In the genomic region with DNA sequence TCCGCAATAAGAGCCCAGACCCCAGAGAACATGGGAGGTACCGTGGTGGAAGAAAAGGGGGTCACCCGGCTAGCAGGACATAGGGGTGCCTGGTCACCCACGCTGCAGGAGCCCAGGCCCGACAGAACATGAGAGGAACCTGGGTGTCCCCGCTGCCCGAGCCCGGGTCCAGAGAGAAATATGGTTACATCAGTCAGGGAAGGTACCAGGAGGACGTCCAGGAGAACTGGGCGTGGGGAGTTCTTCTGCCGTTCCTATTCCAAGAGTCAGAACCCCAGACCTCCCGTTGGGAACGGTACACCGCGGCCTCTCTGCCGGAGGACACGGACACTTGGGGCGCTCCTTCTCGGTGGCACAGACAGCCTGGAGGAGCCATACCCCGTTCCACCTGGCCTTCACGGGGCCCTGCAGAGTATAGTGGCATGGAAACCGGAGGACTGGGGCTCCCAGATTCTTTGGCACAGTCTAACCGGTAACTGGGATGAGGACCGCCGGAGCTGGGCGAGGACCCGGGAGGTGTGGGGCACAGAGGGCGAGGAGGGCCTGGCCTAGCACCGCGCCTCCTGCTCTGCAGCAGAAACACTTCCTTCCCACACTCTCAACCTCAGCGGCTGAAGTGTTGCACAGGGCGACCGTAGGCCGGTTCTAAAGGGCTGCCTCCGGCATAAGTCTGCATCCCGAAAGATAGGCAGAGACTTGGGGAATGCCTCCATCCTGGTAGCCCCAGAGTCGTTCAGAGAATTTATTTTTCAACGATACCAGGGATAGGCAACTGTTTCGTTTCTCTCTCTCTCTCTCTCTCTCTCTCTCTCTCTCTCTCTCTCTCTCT, we compare ENCODE assay signal across 8 mouse cellular contexts. TPM values are rescaled to one million over a fixed set of nuclear protein-coding genes. Genes with fewer than 3 reads are reported as not detected.
DNase-seq lines count a peak whose midpoint lies in the region; ATAC-seq and TF ChIP-seq lines count a peak whose summit lies in the region.

No protein-coding gene starts in this region.

- peak; percentile 56 to 66 for DNase-seq in heart, adult 2 months
- DNase-seq in heart, adult 9 months (ENCODE audit: low spot score in 2 of 2), result no peak
- peak; percentile 58 to 64 for DNase-seq in spleen, adult 2 months (ENCODE audit: low read depth in 1 of 2, low spot score in 2 of 2)
- no peak for DNase-seq in frontal cortex, postnatal 14 days (ENCODE audit: low spot score in 2 of 2)
- DNase-seq in right cerebral cortex, postnatal 25 days, result no peak

- intact Hi-C loops in heart, adult 2 months (cut with DNase I), result loop anchor here (5.0 kb wide), 2 partner anchors 86 to 206 kb away; no protein-coding TSS in a partner anchor

- peak overlapping the region; percentile 29; the same call in 1 of the 2 replicates for H3K4me3 ChIP-seq in heart, adult 2 months
- peak overlapping the region; percentile 73 for H3K4me3 ChIP-seq in E14TG2a.4 (replicated peaks; ENCODE audit: low read length)
- peak overlapping the region; percentile 53 for H3K4me3 ChIP-seq in heart, embryonic 12.5 days
- peak overlapping the region; percentile 50 for H3K4me3 ChIP-seq in liver, embryonic 12.5 days
- peak overlapping the region; percentile 71 for H3K4me3 ChIP-seq in spleen, adult 2 months (ENCODE audit: extremely low read depth, insufficient read depth, insufficient read length)

- peaks cover 55% of the 10 kb centered on the region for H3K27me3 ChIP-seq in heart, adult 2 months (ENCODE audit: control insufficient read depth, insufficient read depth, low read length)
- H3K27me3 ChIP-seq in E14TG2a.4 (ENCODE audit: insufficient read depth, low read length), result peaks cover 80% of the 10 kb centered on the region
- peaks cover 100% of the 10 kb centered on the region for H3K27me3 ChIP-seq in heart, embryonic 12.5 days (replicated peaks)
- peaks cover 100% of the 10 kb centered on the region for H3K27me3 ChIP-seq in liver, embryonic 12.5 days (replicated peaks)
- peaks cover 2% of the 10 kb centered on the region; the same call in 1 of the 2 replicates for H3K27me3 ChIP-seq in spleen, adult 2 months (ENCODE audit: control insufficient read depth, insufficient read depth, low read length)

- no peaks in the 10 kb centered on the region for H3K36me3 ChIP-seq in heart, adult 2 months (ENCODE audit: control insufficient read depth, insufficient read depth, low read length)
- no peaks in the 10 kb centered on the region for H3K36me3 ChIP-seq in E14TG2a.4 (ENCODE audit: insufficient read depth, low read length)
- no peaks in the 10 kb centered on the region for H3K36me3 ChIP-seq in heart, embryonic 12.5 days
- no peaks in the 10 kb centered on the region for H3K36me3 ChIP-seq in liver, embryonic 12.5 days
- peaks cover 6% of the 10 kb centered on the region; the same call in 1 of the 2 replicates for H3K36me3 ChIP-seq in spleen, adult 2 months (ENCODE audit: control insufficient read depth, insufficient read depth, low read length)

- H3K27ac ChIP-seq in heart, adult 2 months, result no peak overlapping the region
- H3K27ac ChIP-seq in heart, embryonic 12.5 days (ENCODE audit: poor library complexity, severe bottlenecking), result no peak overlapping the region
- no peak overlapping the region for H3K27ac ChIP-seq in liver, embryonic 12.5 days
- H3K27ac ChIP-seq in spleen, adult 2 months (ENCODE audit: insufficient read depth, low read length), result peak overlapping the region; percentile 93

- WGBS in heart, adult 2 months, result 3% methylated on average over 39 of the region's 39 CpGs
- WGBS in heart, embryonic 12.5 days, result 1% methylated on average over 39 of the region's 39 CpGs
- 2% methylated on average over 39 of the region's 39 CpGs for WGBS in liver, embryonic 12.5 days (ENCODE audit: insufficient replicate concordance)
- WGBS in spleen, adult 2 months, result under 1% methylated on average over 39 of the region's 39 CpGs

- ATAC-seq in heart, embryonic 12.5 days (ENCODE audit: insufficient number of reproducible peaks, low FRiP score), result no peak
- ATAC-seq in liver, embryonic 12.5 days, result peak; percentile 45; the same call in 1 of the 2 replicates

- no peak for TF ChIP-seq EP300 in heart, adult 2 months (IDR thresholded peaks at IDR 0.05; ENCODE audit: insufficient read depth, low read depth, low read length)

- no peak for TF ChIP-seq POLR2A in heart, adult 2 months (IDR thresholded peaks at IDR 0.05; ENCODE audit: insufficient read depth, low read depth, low read length)
- peak; percentile 26 for TF ChIP-seq POLR2A in spleen, adult 2 months (IDR thresholded peaks at IDR 0.05; ENCODE audit: low read depth, low read length)

- no peaks in the 10 kb centered on the region for H3K4me1 ChIP-seq in heart, adult 2 months (ENCODE audit: control insufficient read depth, insufficient read depth, low read length)
- peaks cover 62% of the 10 kb centered on the region for H3K4me1 ChIP-seq in E14TG2a.4 (replicated peaks; ENCODE audit: low read depth, low read length)
- peaks cover 20% of the 10 kb centered on the region; the same call in 1 of the 2 replicates for H3K4me1 ChIP-seq in heart, embryonic 12.5 days (replicated peaks)
- H3K4me1 ChIP-seq in liver, embryonic 12.5 days, result peaks cover 19% of the 10 kb centered on the region
- H3K4me1 ChIP-seq in spleen, adult 2 months (ENCODE audit: control insufficient read depth, insufficient read depth, insufficient read length), result peaks cover 35% of the 10 kb centered on the region; the same call in 1 of the 2 replicates

- no peaks in the 10 kb centered on the region for H3K79me2 ChIP-seq in heart, adult 2 months (replicated peaks; ENCODE audit: control insufficient read depth, insufficient read depth, low read length)

- no peak overlapping the region; the same call in 1 of the 2 replicates for H3K9ac ChIP-seq in heart, adult 2 months (ENCODE audit: low read depth, low read length)
- H3K9ac ChIP-seq in heart, embryonic 12.5 days, result no peak overlapping the region
- H3K9ac ChIP-seq in liver, embryonic 12.5 days, result peak overlapping the region; percentile 45; the same call in 1 of the 2 replicates

- no peak for TF ChIP-seq CTCF in heart, adult 2 months (IDR thresholded peaks at IDR 0.05)
- no peak for TF ChIP-seq CTCF in E14TG2a.4 (conservative IDR thresholded peaks at IDR 0.05; ENCODE audit: low read length)
- no peak for TF ChIP-seq CTCF in spleen, adult 2 months (IDR thresholded peaks at IDR 0.05; ENCODE audit: extremely low read depth, insufficient read depth, insufficient read length, insufficient replicate concordance)

- H3K9me3 ChIP-seq in E14TG2a.4 (ENCODE audit: low read length), result peaks cover 16% of the 10 kb centered on the region
- H3K9me3 ChIP-seq in heart, embryonic 12.5 days (replicated peaks), result no peaks in the 10 kb centered on the region
- H3K9me3 ChIP-seq in liver, embryonic 12.5 days (replicated peaks), result no peaks in the 10 kb centered on the region

- H3K4me2 ChIP-seq in heart, embryonic 12.5 days, result 0 out of 2 replicates have a peak overlapping the region, but pooled peaks have one; percentile 67
- peak overlapping the region; percentile 65 for H3K4me2 ChIP-seq in liver, embryonic 12.5 days

RNA-seq across cellular contexts. Expression of a gene that starts 33.0 kb away (rescaled TPM):
- total RNA-seq in heart, adult 2 months (2021), result 1 to 10 TPM in 1 of 2 experiments, under 1 TPM in 1; 0.97 to 1.2 TPM
- polyA plus RNA-seq in heart, adult 2 months (2012; rRNA removed), result 0.15 and 0.39 TPM in 2 replicates
- 0.04 and 0.06 TPM in 2 replicates for polyA plus RNA-seq in heart, embryonic 12.5 days (2016; fragmentation: Nextera tagmentation; extraction: Ambion mirVana)
- polyA plus RNA-seq in liver, embryonic 12.5 days (2016; fragmentation: Nextera tagmentation; extraction: Ambion mirVana), result 0.51 and 0.54 TPM in 2 replicates
- polyA plus RNA-seq in spleen, adult 2 months (2012; rRNA removed), result 33.7 and 38.5 TPM in 2 replicates

Comparison
In these comparisons a context has a peak if more than half of its experiments do, and no peak if none do; other contexts are left out.
1. DNase-seq: peak in heart, adult 2 months (2 of 2) and spleen, adult 2 months (2 of 2); none in heart, adult 9 months (0 of 2), frontal cortex, postnatal 14 days (0 of 2) and right cerebral cortex, postnatal 25 days (single experiment).
2. RNA of a gene that starts 33.0 kb away (polyA plus RNA-seq): 33.7 to 38.5 TPM in spleen, adult 2 months; 0.51 to 0.54 TPM in liver, embryonic 12.5 days, 0.15 to 0.39 TPM in heart, adult 2 months and 0.04 to 0.06 TPM in heart, embryonic 12.5 days; every median in the first group is over 10 times any median in the second.
3. Peak in every context shown above with its lines, with median percentiles within 50 percentile points of each other: H3K4me3 ChIP-seq.